Mouse (Mus musculus) heart, postnatal 0 days (tissue): ENCODE results near the gene Slc35f3.
A peak's percentile ranks its signal among the peaks of the same experiment; 100 is the strongest.

Experiments
- CTCF ChIP-seq: IDR thresholded peaks from 2 replicates; pipeline ENCODE4 v1.5.1; 2016; ENCODE audit warnings: antibody characterized with exemption, control low read depth, low read depth
- EP300 ChIP-seq: IDR thresholded peaks from 2 replicates; pipeline ENCODE4 v1.6.1; 2016; ENCODE audit warnings: antibody characterized with exemption, low read depth

GRCm38 (mm10) chr8:126258175-126258781 is 40.1 kb upstream of the Slc35f3 start:
- TF ChIP-seq CTCF (peak; percentile 75), EP300 (no peak)
